Mouse (Mus musculus): ENCODE data around the gene Snurf.
A peak's percentile ranks its signal among the peaks of the same experiment; 100 is the strongest.

Gene Snurf

GRCm38 (mm10) chr7:60004606-60005330 is at the start of gene Snurf, which contains the start of gene Gm38393:
TSS of gene Snurf (minus strand) at chr7:60005049.
TSS of gene Gm38393 (minus strand) at chr7:60005064.
- peak; percentile 57 to 71 for DNase-seq

DNA sequence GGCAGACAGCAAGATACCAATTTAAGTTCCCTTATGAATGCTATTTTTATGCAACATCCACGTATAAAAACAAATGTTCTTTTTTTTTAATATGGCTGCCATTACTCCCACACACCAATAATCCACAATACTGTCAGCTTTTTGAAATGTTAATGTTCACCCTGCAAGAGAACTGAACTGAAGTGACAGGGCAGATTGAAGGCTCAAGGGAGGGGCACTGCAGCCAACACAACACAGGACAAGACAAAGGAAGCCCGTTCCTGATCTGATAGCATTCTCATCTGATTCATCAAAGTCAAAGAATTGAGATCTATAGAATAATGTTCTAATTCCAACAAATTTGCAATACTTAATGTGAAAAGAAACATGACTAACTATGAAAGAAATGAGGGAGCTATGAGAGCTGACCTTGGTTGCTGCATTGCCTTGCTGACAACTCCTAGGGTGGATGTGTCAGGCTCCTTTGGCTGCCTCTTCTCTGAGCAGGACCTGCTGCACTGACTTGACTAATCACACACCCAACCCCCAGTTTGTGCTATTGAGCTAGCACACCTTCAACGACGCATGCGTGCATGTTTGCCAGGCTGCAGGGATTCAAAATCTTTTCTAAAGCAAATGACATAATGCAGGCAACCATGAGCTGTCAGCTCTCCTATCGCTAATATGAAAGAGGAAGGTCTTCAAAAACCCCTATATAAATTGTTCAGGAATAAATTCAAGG is 42.8 kb upstream of the Snurf start:
- DNase-seq, result no peak

- DNase-seq, result no peak
Observed at GRCm38 (mm10) chr7:60013186-60013585, 8.3 kb upstream of the Snurf start.

- DNase-seq, result no peak
Observed at GRCm38 (mm10) chr7:60007727-60008360, 3.0 kb upstream of the Snurf start.

DNA sequence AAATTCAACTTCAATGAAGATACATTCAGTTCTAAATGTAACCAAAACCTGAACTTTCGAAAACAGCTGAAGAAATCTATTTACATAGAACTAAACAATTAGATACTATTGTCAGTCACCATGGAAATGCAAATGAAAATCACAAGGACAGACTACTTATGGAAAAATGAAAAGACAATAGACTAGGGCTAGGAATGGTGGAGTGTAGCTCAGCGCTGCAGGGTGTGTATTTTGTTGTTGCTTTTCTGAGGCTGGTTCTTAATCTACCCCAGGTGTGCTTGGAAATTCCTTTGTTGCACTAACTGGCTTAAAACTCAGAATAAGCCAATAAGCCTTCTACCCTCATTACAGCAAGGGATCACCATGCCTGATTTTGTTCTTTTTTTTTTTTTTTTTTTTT is 1.4 kb upstream of the Snurf start:
- DNase-seq, result no peak

DNA sequence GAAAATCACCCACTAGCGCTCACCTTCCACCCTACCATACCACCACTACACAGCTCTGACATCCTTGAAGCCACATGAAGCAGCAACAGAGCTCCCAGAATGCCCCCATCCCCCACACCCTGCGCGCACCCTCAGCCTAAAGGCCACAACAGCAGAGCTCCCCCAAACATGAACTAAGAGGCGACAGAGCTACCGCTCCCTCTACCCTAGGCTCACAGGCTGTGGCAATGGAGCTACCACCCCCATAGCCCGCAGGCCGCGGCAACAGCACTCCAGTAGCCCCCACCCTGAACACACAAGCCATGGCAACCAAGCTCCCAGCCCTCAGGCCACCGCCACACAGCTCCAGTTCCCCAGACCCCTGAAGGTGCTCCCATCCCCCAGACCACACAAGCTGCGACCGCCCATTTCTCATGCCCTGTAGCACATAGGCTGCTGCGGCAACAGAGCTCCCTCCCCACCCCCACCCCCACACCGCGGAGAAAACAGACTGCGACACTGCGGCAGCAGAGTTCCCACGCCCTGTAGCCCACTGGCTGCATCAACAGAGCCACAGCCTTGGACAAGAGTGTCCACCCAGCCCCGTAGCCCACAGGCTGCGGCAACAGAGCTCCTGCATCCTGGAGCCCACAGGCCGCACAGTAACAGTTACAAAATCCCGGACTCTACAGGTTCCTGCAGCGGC is 786 bp downstream of the Snurf start:
- peak; percentile 14 to 25 for DNase-seq

GRCm38 (mm10) chr7:60003006-60003865 is 1.6 kb downstream of the Snurf start:
- no peak for DNase-seq

DNA sequence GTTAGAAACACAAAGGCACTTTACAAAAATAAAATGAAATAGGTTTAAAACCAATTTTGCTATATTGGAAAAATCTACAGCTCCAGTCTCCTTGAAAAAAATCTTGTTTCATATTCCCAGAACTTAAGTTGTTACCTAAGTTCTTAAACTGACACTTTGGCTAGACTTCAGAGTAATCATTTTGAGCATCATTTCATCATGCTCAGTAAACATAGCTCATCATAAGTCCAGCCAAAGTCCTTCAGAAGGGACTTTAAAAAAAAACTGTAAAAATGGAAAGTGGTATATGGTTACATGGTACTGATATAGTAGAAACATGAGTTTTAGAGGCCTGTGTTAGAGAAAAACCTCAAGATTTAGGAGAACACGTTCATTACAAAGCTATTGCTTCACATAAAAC is 26.2 kb downstream of the Snurf start:
- DNase-seq, result no peak
